Mouse (Mus musculus) cerebellum, adult 8-10 months (tissue): ENCODE data around the gene Hba-x.
A peak's percentile ranks its signal among the peaks of the same experiment; 100 is the strongest.
"Not testable (repeated sequence)": the region's sequence is repeated elsewhere in the genome, so short reads cannot be mapped to it uniquely, and the experiment has no call there.

Experiments used
- DNase-seq: peaks from one replicate; pipeline ENCODE4 v3.0.0; 2022

Gene Hba-x

GRCm38 (mm10) chr11:32250880-32251763, 25.1 kb upstream of the Hba-x start:
- DNase-seq: no peak

DNA sequence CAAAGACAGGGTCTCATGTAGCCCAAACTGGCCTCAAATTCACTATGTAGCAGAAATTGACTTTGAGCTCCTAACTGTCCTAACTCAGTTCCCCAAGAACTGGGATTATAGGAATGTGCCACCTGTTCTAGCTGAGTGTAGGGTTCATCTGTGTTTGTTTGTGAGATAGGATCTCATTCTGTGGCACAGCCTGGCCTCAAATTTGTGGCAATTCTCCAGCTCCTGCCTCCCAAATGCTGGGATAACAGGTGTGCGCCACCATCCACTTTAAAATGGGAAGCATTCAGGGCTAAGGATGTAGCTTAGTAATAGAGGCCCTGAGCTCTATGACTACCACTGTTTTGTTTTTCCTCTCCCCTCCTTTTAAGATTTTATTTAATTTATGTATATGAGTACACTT, 23.1 kb upstream of the Hba-x start:
- DNase-seq: peak; percentile 15

DNA sequence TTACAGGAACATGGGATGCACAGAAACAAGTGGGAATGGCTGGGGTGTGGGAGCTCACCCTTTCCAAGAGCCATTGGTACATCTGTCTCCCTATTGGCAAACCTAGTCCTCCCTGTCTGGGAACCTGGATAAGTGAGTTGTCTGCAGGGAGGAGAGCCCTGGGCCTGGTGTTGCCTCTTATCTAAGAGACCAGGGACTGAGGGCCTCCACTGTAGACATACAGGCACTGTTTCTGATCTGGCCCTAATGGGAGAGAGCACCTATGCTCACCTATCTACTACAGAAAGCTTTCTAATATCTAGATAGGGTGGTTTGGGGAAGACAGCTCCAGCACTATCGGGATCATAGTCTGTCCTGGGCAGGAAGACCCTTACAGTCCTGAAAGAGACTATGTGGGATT, 20.1 kb upstream of the Hba-x start:
- no peak for DNase-seq

GRCm38 (mm10) chr11:32256566-32256965, 19.6 kb upstream of the Hba-x start:
- no peak for DNase-seq

GRCm38 (mm10) chr11:32262674-32263415, 13.4 kb upstream of the Hba-x start:
- no peak for DNase-seq

DNA sequence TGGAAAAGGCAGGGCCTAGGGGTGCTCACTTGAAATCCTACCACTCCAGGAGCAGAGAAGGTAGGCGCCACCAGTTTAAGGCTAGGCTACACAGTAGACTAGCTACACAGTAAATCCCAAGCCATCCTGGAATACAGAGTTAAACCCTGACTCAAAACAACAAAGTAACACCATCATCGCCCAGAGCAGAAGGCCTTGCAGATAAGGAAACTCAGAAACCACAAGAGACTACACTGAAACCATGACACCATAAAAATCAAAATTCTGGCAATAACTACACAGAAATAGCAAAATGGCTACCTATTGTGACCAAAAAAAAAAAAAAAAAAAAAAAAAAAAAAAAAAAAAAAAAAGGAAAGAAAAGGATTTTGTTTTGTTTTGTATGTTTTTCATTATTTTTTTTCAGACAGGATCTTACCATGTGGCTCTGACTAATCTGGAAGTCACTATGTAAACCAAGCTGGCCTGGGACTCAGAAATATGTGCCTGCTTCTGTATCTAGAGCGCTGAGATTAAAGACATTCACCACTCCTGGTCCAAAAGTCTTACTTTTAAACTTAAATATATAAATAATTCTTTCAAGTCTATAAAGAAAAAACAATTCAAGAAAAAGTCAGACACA, 11.0 kb upstream of the Hba-x start:
- DNase-seq: no peak

- no peak for DNase-seq
These were observed 10.0 kb upstream of the Hba-x start for GRCm38 (mm10) chr11:32266194-32266593.

- peak; percentile 6 for DNase-seq
These were observed 9.4 kb upstream of the Hba-x start for GRCm38 (mm10) chr11:32266776-32267175.

GRCm38 (mm10) chr11:32267188-32267884, 8.9 kb upstream of the Hba-x start, which contains the start of gene Nprl3:
Gene Nprl3 (minus strand): TSS chr11:32267707.
- DNase-seq: peak; percentile 94

DNA sequence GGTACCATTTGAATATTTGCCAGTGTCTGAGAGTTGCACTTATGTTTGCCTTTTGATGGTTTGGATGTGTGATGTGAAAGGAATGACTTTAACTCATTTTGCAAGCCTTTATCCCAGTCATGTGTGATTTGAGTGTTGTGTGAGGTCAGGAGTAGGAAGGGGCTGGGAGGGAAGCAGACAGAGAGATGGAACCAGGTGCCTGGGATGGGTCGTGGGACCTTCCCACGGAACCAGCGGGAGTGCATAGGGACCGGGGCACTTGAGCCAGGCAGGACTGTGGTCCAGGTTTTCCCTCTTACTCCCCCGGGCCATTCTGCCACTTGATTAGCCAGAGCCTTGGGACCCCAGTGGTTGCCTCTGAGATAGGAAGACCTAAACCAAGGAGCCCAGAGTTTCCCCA, 8.2 kb upstream of the Hba-x start:
- peak; percentile 24 for DNase-seq

GRCm38 (mm10) chr11:32268952-32269351, 7.2 kb upstream of the Hba-x start:
- no peak for DNase-seq

DNA sequence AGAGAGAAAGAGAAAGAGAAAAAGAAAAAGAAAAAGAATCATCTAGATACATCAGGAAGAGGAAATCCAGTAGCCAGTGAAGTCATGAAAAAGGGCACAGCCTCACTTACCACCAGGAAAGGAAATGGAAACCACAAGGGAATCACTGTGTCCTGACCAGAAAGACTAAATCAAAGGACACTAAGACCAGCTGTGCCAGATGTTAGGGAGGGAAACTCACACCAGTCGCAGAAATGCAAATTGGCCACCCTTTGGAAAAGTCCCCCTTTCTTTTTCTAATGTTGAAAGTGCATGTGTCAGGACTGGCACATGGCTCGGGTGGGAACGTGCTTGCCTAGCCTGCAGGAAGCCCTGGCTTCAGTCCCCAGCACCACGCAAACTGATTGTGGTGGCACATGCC, 5.0 kb upstream of the Hba-x start:
- no peak for DNase-seq

- no peak for DNase-seq
These were observed 1.7 kb downstream of the Hba-x start for GRCm38 (mm10) chr11:32277736-32278457.

DNA sequence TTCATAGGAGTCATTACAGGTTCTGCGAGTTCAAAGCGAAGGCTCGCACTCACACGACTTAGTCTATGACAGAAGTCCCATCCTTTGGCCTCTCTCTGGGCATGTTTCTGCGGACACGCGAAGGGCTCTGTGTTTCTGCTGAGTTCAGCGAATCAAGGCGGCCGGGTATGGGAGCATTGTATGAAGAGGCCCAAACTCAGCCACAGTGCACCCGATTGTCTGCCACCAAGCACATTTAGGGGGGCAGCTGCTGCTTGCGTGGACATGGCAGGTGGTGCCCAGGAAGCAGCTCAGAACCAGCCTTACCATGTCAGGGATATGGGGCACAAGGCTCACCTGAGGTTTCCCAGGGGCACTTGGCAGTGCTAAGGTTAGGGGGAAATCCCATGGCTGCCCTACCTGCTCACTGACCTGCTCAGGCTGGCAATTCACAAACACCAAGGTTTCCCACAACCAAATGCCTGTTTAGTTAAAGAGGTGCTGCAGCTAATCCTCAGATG, 2.3 kb downstream of the Hba-x start:
- DNase-seq: no peak

DNA sequence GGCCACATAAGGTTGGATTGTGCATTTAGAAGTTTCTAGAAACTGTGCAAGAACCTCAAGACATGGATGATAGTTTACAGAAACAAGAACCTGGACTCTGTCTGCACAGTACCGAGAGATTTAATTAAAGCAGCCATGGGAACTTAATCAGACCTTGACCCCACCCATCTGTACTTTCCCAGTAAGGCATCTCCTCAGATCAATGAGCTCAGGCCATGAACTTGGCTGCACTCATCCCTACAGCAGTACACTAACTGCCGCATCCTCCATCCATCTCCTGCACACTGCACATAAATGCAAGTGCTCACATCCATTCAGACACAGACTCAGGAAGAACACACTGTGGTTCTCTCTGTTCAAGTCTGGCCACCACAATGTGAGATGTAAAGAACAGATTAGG, 4.4 kb downstream of the Hba-x start:
- no peak for DNase-seq

DNA sequence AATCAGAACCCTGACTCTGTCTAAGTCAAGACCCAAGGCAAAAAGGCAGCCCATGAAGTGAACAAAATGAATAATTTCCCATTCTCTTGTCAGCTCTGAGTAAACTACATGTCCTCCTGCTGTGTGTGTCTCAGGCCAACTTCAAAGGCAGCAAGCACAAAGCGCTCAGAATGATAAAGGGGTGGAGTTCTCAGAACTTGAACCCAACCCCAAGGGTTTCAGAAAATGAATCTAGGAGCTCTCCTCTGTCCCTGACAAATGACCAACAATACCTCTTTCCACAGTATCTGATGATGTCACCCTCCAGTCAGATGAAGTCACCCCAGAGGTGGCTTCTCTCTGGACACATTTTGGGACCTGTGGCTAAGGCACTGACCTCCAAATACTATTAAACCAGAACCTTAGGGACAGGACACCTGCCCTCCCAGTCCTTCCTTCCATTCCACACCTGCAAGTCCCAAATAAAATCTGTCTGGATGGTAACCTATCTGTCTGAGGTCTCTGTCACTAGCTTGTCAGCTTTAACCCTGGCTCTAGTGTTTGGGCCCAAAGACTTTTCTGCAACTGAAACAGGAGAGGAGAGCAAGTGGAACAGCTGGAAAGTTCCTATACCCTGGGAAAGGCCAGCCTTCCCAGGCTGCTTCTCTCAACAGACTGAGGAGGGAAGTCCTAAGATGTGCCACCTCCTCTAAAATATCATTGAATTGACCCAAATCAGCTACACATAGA, 5.4 kb downstream of the Hba-x start:
- no peak for DNase-seq

- DNase-seq: not testable (repeated sequence)
These were observed 7.0 kb downstream of the Hba-x start, which contains the start of gene Hba-a1 for GRCm38 (mm10) chr11:32283091-32283777. Gene Hba-a1 (plus strand): TSS chr11:32283511.

DNA sequence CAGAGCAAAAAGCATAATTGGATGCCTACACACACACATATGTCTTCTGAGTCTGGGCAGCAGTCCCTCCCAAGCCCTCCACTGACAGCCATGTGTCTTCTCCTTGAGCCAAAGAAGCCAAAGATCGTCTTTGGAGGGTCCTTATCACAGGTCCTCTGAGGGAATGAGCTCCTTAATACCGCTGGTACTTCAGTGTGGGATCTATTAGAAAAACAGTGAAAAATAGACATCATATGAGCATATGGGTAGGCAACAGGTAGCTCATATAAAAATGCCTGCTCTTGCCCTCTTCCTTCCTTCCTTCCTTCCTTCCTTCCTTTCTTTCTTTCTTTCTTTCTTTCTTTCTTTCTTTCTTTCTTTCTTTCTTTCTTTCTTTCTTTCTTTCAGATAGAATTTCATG, 8.4 kb downstream of the Hba-x start:
- not testable (repeated sequence) for DNase-seq

- no peak for DNase-seq
These were observed 9.0 kb downstream of the Hba-x start for GRCm38 (mm10) chr11:32285031-32285775.

DNA sequence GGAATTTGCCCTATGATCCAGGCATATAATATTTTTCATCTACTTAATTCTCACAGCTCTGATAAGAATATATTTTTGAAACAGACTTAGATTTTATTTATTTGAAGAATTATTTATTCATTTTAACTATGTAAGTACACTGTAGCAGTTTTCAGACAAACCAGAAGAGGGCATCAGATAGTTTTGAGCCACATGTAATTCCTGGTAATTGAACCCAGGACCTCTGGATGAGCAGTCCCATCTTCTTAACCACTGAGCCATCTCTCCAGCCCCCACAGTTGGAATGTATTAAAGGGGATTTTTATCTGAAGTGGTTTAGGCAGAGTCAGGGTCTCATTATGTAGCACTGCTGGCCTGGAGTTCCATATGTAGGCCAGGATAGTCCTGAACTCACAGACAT, 9.7 kb downstream of the Hba-x start:
- DNase-seq: not testable (repeated sequence)
